Mouse (Mus musculus): Measurements from ENCODE around the gene Enam.
"Not testable (repeated sequence)": the region's sequence is repeated elsewhere in the genome, so short reads cannot be mapped to it uniquely, and the experiment has no call there.

The Enam gene

GRCm38 (mm10) chr5:88487675-88488074 is at the start of gene Enam:
Enam (plus strand) TSS chr5:88487975.
- no peak for DNase-seq

GRCm38 (mm10) chr5:88455691-88456090 is 32.1 kb upstream of the Enam start, which contains the start of gene Ambn:
Ambn (plus strand) TSS chr5:88455991.
- no peak for DNase-seq

DNA sequence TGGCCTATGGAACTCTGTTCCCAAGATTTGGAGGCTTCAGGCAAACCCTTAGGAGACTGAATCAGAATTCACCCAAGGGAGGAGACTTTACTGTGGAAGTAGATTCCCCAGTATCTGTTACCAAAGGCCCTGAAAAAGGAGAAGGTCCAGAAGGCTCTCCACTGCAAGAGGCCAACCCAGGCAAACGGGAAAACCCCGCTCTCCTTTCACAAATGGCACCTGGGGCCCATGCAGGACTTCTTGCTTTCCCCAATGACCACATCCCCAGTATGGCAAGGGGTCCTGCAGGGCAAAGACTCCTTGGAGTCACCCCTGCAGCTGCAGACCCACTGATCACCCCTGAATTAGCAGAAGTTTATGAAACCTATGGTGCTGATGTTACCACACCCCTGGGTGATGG is 20.3 kb upstream of the Enam start:
- DNase-seq: no peak

GRCm38 (mm10) chr5:88468807-88469704 is 18.7 kb upstream of the Enam start:
- no peak for DNase-seq

- no peak for DNase-seq
Measured at GRCm38 (mm10) chr5:88489004-88489403, 1.2 kb downstream of the Enam start.

DNA sequence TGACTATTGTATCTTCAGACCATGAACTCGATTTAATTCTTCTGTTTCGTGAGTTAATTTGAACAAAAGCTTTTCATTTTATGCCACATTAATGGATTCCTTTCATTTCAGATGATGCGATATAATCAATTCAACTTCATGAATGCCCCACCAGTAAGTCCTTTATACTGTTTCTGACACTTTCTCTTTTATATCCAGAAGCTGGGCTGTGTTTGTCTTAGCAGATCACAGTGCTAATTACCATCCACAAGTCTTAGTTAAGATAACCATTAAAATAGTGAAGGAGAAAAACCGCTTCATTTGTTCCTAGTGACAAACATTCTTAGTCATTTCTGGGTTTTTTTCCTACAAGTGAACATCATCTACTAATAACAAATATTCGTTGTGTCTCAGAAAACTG is 3.3 kb downstream of the Enam start:
- no peak for DNase-seq

- no peak for DNase-seq
Measured at GRCm38 (mm10) chr5:88499781-88500180, 12.0 kb downstream of the Enam start.

DNA sequence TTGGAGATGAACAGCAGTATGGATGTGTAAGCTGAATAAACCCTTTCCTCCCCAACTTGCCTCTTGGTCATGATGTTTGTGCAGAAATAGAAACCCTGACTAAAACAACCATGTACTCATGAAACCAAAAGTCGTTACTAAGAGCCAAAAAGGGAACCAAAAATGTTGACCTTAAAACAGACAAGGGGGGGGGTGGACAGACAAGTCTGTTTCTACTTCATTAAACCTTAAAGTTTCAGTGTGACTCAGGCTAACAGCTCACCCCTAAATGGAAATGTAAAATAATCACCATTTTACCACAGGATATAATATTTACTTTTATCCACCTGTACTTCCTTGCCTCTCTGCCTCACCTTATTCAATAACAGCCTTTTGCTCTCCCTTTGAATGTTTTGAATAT is 20.8 kb downstream of the Enam start:
- DNase-seq: no peak

DNA sequence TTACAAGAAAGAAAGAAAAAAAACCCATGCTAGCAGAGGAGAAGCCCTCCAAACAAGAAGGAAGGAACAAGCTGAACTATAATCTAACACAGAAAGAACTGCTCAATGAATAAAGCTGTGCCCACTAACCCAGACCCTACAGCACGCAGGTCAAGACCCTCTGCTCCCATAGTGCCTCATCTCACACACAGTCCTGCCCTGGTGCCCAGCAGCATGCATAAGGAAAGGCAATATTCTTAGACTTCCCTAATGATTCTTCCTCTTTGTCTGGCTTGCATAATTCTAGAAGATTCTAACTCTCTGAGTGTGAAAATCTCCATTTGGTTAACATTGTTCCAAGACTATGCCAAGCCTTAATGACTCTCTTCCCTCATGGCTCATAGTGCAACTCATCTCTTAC is 21.2 kb downstream of the Enam start:
- no peak for DNase-seq

- peak; percentile 20 to 37 for DNase-seq
Measured at GRCm38 (mm10) chr5:88519232-88519631, 31.5 kb downstream of the Enam start.

DNA sequence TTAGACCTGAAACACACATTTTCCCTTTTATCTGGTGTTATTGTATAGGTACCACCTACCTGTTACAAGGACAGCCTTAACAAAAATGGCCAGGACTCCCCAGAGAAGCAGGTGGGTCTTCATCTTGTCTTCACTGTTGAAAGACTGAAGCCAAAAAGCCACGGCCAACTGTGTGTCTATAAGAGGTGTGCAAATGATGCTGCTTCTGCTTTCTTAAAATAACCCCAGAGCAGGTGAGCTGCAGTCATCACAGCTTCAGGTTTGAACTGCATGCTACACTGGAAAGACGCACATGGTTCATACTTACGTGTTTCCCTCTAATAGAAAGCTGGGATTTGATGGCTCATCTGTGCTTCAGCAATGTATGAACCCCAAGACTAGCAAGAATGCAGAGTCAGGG is 39.9 kb downstream of the Enam start, which contains the start of gene Jchain:
Gene Jchain (minus strand): TSS at position 235 of the 400 bp plus-strand sequence.
- DNase-seq: no peak

GRCm38 (mm10) chr5:88530908-88531307 is 43.1 kb downstream of the Enam start:
- DNase-seq: no peak

- DNase-seq: no peak
Measured at GRCm38 (mm10) chr5:88534697-88535096, 46.9 kb downstream of the Enam start.

- no peak for DNase-seq
Measured at GRCm38 (mm10) chr5:88540845-88541244, 53.1 kb downstream of the Enam start.

DNA sequence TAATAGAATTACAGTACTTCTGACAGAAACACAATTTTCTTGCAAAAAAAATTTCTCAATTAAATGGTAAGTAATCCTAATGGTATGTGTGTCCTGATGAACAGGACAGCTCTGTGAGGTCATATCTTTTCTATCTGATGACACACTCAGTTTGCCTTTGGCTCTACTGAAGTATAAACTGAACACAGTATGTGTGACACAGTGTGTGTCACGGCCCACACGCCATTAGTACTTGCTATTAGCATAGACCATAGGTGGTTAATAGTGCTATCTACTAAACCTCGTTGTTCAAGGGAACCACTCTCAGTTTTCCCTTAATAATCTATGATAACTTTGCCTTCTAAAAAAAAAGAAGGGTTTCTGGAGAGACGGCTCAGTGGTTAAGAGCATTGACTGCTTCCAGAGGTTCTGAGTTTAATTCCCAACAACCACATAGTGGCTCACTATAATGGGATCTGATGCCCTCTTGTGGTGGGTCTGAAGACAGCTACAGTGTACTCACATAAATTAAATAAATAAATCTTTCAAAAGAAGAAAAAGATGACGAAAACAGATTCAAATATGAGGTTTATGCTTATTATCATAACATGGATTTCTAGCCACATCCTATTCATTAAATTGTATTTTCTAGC is 55.0 kb downstream of the Enam start:
- DNase-seq: peak; percentile 50 to 62

- not testable (repeated sequence) for DNase-seq
Measured at GRCm38 (mm10) chr5:88544411-88544810, 56.6 kb downstream of the Enam start.

GRCm38 (mm10) chr5:88545536-88545935 is 57.8 kb downstream of the Enam start:
- no peak for DNase-seq

- DNase-seq: peak in 1 of 2 experiments; percentile 14
Measured at GRCm38 (mm10) chr5:88553271-88554085, 65.7 kb downstream of the Enam start.

DNA sequence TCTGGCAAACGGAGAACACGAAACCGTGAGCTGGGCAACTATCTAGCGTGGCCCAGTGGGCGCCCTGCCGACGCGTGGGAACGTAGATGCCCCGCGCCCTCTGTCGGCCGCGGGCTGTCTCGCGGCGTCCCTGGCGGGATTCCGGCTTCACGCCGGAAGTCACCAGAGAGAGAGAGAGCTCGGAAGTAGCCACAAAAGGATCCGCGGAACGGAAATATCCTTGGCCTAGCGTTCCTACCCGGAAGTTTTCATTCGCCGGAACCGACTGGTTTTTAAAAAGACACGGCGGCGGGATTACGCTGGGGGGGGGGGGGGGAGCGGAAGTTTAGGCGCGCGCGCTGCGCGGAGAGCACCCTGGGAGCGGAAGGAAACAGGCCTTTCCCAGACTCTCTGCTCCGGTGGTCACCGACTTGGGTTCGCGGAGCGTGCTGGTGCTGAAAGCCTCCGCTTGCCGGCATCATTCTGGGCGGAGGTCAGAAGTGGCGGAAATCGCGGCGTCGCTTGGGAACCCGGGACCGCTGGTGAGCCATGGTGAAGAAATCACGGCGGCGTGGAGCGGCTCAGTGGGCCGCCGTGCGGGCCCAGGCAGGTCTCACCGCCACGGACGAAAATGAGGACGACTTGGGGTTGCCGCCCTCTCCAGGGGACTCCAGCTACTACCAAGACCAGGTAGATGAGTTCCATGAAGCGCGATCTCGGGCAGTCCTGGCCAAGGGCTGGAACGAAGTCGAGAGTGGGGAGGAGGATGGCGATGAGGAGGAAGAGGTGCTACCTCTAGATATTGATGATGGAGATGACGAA is 66.5 kb downstream of the Enam start, which contains the start of gene Utp3:
Gene Utp3 (plus strand): TSS at position 377 of the 801 bp plus-strand sequence.
- DNase-seq: peak; percentile 88 to 95

All from cerebellum, adult 18-20 months (tissue).